Mouse (Mus musculus) megakaryocyte, embryonic 14.5 days (primary cell): ENCODE data around the gene Acy3.

Experiments
- FLI1 ChIP-seq: IDR thresholded peaks from 2 replicates; pipeline ENCODE4 v1.6.1; 2012; ENCODE audit warnings: low read length, inconsistent platforms, mixed read lengths
- GATA1 ChIP-seq: IDR thresholded peaks from 3 replicates; pipeline ENCODE4 v1.6.1; 2012; ENCODE audit warnings: mixed read lengths, low read length, inconsistent platforms, borderline replicate concordance

- TF ChIP-seq GATA1 (no peak), FLI1 (no peak)
Measured at GRCm38 (mm10) chr19:3951461-3951860, 34.9 kb upstream of the Acy3 start.
